In genomic region chr14:75205363-75206051, GRCm38 (mm10) we compare ENCODE assay signal across 21 mouse cellular contexts. TPM values are rescaled to one million over a fixed set of nuclear protein-coding genes. Genes with fewer than 3 reads are reported as not detected.
"Had no signal": no experiment of that assay in that cellular context is flagged by ENCODE, and none has a peak within 500 bp of the region (broad histone marks: within the 10 kb centered on the region; RNA-seq: fewer than 3 reads in every experiment).

No protein-coding gene starts in this region.

- H3K27me3 ChIP-seq: liver, embryonic 12.5 days; midbrain, embryonic 13.5 days; midbrain, embryonic 15.5 days had no signal

- H3K36me3 ChIP-seq: midbrain, embryonic 13.5 days; midbrain, embryonic 15.5 days had no signal

- ATAC-seq: liver, embryonic 12.5 days; midbrain, embryonic 13.5 days; midbrain, embryonic 15.5 days had no signal

- H3K27ac ChIP-seq: liver, embryonic 12.5 days; liver, embryonic 14.5 days; midbrain, embryonic 13.5 days; midbrain, embryonic 15.5 days had no signal

- H3K9ac ChIP-seq: liver, embryonic 12.5 days; liver, embryonic 14.5 days; lung, embryonic 14.5 days; midbrain, embryonic 13.5 days; midbrain, embryonic 15.5 days had no signal

- H3K4me1 ChIP-seq: liver, embryonic 12.5 days; midbrain, embryonic 15.5 days had no signal

- H3K4me2 ChIP-seq: liver, embryonic 12.5 days; lung, embryonic 14.5 days; midbrain, embryonic 11.5 days; midbrain, embryonic 13.5 days; midbrain, embryonic 15.5 days had no signal

- DNase-seq: lung, adult 18-20 months; lung, postnatal 10 days; lung, postnatal 4 days; right cerebral cortex, postnatal 25 days; right cerebral cortex, postnatal 4 days; spleen, adult 18-20 months; thymus, adult 18-20 months; thymus, postnatal 25 days; thymus, postnatal 4 days had no signal

- H3K9me3 ChIP-seq: liver, embryonic 12.5 days; midbrain, embryonic 13.5 days; midbrain, embryonic 15.5 days had no signal

- H3K4me3 ChIP-seq: liver, embryonic 12.5 days; midbrain, embryonic 13.5 days; midbrain, embryonic 15.5 days had no signal

RNA-seq across cellular contexts. Expression of gene Cpb2, which starts 36.6 kb away (rescaled TPM):
- total RNA-seq: megakaryocyte, adult 5-6 weeks; megakaryocyte-erythroid progenitor cell, adult 5-6 weeks; midbrain, postnatal 0 days; monocyte, adult 5-6 weeks; neutrophil, adult 5-6 weeks had no signal
- polyA plus RNA-seq: lung, embryonic 14.5 days; midbrain, embryonic 11.5 days; midbrain, embryonic 15.5 days; midbrain, postnatal 0 days; small intestine, adult 2 months had no signal
